Mouse (Mus musculus) megakaryocyte, embryonic 14.5 days (primary cell): ENCODE data around the gene Sumo3.

Source experiments
- FLI1 ChIP-seq: IDR thresholded peaks from 2 replicates; pipeline ENCODE4 v1.6.1; 2012; ENCODE audit warnings: low read length, inconsistent platforms, mixed read lengths
- GATA1 ChIP-seq: IDR thresholded peaks from 3 replicates; pipeline ENCODE4 v1.6.1; 2012; ENCODE audit warnings: mixed read lengths, low read length, inconsistent platforms, borderline replicate concordance

DNA sequence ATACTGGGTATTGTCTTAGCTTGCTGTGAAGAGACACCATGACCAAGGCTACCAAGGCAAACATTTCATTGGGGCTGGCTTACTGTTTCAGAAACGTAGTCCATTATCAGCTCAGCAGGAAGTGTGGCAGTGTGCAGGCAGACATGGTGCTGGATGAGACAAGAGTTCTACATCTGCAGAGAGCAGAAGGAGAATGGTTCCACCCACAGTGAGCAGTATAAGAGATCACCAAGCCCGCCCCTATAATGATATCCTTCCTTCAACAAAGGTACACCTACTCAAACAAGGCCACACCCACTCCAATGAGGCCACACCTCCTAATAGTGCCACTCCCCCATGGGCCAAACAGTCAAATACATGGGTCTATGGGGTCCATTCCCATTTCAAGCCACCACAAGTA is 44.4 kb upstream of the Sumo3 start:
- no peak for TF ChIP-seq GATA1
- TF ChIP-seq FLI1: no peak
